Mouse (Mus musculus): ENCODE measurements around the gene Gsg1l. TPM values are rescaled to one million over a fixed set of nuclear protein-coding genes. Genes with fewer than 3 reads are reported as not detected.

The Gsg1l gene
- 0.11 and 0.21 TPM in 2 replicates for polyA plus RNA-seq (2015; fragmentation: Nextera tagmentation; extraction: Ambion mirVana)

DNA sequence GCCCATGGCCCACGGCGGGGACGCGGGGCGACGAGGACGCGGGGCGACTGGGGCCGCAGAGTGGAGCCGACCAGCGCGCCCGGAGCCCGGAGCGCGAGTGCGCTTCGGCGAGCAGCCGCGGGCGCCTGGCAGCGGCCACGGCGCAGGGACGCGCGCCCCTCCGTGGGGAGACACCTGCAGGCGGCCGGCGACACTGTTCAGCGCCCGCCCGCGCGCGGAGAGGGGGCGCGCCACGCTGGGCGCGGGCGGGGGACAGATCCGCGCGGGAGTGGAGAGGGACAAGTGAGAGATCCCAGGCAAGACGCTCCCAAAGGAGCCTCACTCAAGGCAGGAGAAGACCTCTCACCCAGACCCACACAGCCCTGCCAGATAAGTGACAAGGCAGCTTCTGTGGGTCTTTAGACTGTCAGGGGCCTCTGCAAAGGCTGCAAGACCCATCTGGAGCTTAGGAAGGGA, at the start of gene Gsg1l:
TSS of gene Gsg1l (minus strand) at position 126 of the 456 bp plus-strand sequence.

Other genes starting within 250 kb of the Gsg1l start
- gene Xpo6, start 118.1 kb upstream of the Gsg1l start, polyA plus RNA-seq (2015; fragmentation: Nextera tagmentation; extraction: Ambion mirVana), result 16.2 and 17.3 TPM in 2 replicates
- gene Sbk1, start 190.2 kb upstream of the Gsg1l start, polyA plus RNA-seq (2015; fragmentation: Nextera tagmentation; extraction: Ambion mirVana), result 14.2 and 17.3 TPM in 2 replicates

Data from skeletal muscle tissue, postnatal 0 days (tissue).